Mouse (Mus musculus) mesoderm, embryonic 11.5 days (tissue): ENCODE results near the gene March6.

ENCODE experiments used
- DNase-seq: peaks from one replicate; pipeline ENCODE4 v3.0.0-alpha.2; 2012; ENCODE audit warnings: low read depth, low spot score

March6 gene

GRCm38 (mm10) chr15:31530659-31531445 lies at the start of gene March6:
Gene March6 (minus strand): TSS chr15:31531053.
- peak; percentile 94 for DNase-seq

DNA sequence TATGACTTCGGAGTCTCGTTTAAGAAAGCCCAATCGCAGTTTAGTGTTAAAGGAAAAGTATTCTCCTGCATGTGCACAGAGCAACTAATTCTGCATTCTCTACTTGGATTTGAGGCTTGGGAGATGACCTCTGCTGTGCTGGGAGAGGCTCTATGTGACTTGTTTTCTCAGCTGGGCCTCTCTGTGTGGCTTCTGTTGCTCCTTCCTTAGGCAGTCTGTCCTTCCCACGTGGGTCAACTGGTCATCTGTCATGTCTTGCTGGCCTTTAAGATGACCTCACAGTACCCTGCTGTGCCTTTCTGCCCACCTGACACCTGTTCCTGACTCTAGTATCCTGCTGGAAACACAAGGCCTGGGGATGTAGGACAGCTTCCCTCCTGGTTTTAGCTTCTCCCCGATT lies 45.2 kb upstream of the March6 start:
- peak; percentile 41 for DNase-seq

DNA sequence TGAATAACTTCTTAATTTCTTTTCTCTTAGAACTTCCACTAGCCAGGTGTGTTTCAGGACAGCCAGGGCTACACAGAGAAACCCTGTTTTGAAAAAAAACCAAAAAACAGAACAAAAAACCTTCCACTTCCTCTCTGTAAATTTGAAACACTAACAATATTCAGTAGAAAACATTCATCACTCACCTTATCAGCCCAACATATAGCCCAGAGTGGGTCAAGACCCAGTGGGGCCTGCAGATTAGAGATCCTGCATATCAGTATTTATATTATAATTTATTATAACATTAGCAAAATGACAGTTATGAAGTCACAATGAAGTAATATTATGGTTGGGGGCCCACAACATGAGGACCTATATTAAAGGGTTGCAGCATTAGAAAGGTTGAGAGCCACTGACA lies 42.8 kb upstream of the March6 start:
- no peak for DNase-seq

GRCm38 (mm10) chr15:31573287-31573686 lies 42.4 kb upstream of the March6 start:
- no peak for DNase-seq

DNA sequence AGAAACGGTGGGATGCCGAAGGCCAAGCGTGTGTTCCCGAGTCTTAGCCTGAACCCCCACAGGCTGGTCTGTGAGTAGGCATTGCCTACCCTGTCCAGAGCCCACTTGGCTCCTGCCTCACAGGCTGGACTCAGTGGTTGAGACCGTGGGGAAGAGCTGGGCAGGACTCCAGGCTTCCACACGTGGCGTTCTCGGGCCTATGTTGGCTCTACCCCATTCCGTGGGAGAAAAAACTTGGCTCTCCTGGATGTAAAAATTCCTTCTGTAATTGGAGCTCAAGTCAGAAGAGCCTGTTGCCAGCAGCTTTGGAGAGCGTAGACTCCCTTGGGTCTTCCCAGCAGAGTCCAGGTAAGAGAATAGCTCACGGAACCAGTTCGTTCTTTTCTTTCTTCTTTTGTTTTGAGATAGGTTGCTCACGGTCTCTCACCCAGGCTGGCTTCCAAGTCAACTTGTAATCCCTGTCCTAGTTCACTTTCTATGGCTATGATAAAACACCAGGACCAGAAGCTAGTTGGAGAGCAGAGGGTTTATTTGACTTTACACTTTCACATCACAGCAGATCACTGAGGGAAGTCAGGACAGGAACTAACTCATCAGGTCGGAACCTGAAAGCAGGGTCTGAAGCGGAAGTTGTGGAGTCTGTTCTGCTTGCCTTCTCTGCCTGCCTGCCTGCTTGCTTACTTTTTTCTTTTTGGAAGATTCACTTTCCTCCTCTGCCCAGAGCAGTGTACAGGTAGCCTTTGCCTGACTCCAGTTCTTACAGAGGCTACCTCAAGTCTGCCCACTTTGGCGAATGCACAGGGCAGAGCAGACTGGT lies 41.3 kb upstream of the March6 start:
- DNase-seq: no peak

GRCm38 (mm10) chr15:31570959-31571358 lies 40.1 kb upstream of the March6 start:
- no peak for DNase-seq

DNA sequence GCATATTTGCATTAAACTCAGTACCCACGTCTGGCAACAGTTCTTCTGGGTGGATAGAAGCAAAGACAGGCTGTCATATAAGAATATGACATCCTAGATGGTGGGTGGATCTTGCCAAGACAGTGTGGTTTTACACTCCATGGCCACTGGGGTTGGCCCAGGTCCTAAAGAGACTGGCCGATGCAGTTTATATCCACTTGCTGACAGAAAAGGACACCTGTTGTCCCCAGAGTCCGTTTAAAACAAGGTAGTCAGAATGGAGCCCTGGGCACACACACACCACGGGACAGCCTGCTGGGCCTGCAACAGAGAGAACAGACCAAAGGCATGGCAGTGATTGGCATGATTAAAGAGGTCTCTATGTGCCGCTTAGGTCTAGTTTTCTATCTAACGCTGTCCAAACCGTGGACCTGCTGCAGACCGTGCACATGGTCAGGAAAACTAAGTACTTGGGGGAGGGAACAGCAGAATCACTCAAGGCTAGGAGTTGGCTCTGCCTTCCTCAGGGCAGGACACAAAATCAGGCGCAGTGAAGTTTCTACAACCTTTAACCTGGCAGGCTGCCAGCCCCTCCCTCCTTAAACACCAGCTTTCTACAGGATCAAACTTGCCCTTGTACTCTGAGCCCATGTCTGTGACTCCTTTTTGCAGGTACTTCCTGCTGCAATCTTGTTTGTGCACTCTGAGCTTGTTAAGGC lies 38.6 kb upstream of the March6 start:
- no peak for DNase-seq

GRCm38 (mm10) chr15:31568581-31568996 lies 37.7 kb upstream of the March6 start:
- peak; percentile 55 for DNase-seq

GRCm38 (mm10) chr15:31567431-31567830 lies 36.6 kb upstream of the March6 start:
- no peak for DNase-seq

DNA sequence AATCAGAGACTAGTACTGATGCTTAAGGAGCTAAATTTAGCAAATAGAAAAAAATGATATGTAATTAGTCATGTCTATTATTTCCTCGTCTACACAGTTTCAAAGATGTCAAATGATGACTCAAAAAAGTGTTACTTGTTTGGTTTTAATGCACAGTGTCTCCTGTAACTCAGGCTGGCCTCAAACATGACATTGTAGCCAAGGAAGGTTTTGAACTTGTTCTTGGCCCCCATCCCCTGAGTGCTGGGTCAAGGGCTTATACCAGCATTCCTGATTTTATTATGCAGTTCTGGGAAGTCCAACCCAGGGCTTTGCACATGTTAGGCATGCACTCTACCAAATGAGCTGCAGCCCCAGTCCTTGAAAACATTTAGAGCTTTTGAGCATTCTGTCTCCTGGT lies 34.9 kb upstream of the March6 start:
- no peak for DNase-seq

GRCm38 (mm10) chr15:31565184-31565583 lies 34.3 kb upstream of the March6 start, which contains the start of gene Cmbl:
Gene Cmbl (plus strand): TSS chr15:31565389.
- DNase-seq: no peak

DNA sequence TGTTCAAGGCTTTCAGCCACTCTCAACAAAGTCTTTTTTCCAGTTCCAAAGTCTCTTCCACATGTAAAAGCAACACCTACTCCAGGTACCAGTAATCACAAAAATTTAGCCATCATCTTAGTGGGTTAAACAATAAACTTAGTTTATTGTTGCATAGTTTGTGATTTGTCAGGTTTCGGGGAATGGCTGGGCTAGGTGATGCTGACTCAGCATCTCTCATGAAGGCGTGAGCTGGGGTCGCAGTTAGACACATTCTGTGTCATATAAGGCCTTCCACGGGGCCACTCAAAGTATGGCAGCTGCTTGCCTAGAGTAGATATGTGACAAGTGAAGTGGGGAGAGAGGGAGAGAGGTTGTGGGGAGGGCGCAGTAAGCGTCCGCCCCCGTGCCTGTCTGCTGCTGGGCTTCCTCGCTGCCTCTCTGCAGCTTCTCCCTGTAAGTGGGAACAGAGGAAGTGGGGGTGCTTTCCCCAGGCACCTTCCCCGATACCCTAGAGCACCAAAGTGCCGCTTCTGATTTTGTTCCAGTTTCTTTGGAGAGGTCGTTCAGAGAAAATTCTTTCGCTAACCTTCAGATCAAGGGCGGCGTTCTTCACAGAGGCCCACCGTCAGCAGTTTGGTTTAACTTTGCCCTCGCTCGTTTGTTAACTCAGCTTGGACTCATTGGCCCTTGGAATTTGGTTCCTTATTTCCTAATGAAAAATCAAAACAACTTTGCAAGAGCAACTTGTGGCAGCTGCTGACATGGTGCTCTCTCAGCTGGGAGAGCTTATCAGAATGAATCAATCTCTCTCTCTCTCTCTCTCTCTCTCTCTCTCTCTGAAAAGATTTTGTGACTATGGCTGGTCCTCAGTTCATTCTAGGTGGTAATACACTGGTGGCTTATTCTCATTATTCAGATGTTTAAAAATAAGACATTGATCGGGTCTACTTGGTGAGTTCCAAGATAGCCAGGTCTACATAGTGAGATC lies 33.0 kb upstream of the March6 start:
- DNase-seq: no peak

- DNase-seq: no peak
Observed at GRCm38 (mm10) chr15:31562847-31563246, 32.0 kb upstream of the March6 start.

DNA sequence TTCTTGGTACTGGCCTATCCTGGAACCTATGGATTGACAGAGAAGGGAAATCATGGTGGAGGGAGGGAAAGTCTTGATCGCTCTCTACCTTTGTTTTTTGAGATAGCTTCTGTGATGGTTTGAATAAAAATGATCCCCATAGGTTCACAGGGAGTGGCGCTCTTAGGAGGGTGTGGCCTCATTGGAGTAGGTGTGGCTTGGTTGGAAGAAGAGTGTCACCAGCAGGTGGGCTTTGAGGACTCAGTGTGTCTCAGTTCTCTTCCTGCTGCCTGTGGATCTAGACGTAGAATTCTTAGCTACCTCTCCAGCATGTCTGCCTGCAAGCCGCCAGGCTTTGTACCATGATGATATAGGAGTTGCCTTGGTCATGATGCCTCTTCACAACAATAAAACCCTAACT lies 31.1 kb upstream of the March6 start:
- DNase-seq: no peak

DNA sequence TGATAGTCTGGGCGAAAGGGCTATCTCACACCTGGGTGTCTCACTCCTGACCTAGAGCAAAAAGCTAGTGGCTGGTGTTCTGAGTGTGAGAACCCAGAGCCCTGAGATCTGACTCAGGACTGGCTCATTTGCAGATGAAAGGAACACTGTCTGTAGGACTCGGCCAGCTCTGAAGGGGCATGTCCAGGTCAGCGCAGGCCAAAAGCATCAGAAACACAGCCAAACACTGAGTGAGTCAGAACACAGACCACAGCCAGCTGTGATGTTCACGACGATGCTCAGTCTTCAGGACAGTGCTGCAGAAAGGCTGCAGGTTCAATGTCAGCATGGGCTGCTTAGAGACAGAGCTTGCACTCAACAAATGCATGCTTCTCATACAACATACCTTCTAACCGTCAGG lies 30.5 kb upstream of the March6 start:
- DNase-seq: no peak

GRCm38 (mm10) chr15:31554855-31555254 lies 24.0 kb upstream of the March6 start:
- no peak for DNase-seq

DNA sequence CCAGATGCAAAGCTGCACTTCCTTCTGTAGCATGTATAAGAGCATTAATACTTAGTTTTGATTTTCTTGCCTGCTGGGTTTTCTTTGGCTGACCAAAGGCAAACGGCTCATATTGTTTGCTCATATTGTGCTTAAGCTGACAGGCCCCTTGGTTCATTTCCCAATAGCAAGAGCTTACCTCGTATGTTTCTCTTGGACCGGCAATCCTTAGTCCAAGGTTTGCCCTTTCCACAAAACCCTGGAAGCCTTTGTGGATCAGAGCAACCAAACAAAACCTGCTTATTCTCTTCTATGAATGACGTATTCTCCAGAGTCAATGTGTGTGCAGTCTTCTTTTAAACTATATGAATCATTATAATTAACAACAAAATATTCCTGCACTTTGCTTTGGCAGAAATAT lies 19.5 kb upstream of the March6 start:
- no peak for DNase-seq

DNA sequence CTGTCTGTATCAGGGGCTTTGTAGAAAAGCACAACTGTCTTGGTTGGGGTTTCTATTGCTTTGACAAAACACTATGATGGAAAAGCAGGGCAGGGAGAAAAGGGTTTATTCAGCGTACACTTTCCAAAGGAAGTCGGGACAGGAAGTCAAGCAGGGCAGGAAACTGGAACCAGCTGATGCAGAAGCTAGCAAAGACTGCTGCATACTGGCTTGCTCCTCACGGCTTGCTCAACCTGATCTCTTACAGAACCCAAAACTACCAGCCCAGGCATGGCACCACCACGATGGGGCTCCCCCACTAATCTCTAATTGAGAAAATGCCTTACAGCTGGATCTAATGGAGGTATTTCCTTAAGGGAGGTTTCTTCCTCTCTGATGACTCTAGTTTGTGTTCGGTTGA lies 16.6 kb upstream of the March6 start:
- DNase-seq: no peak

DNA sequence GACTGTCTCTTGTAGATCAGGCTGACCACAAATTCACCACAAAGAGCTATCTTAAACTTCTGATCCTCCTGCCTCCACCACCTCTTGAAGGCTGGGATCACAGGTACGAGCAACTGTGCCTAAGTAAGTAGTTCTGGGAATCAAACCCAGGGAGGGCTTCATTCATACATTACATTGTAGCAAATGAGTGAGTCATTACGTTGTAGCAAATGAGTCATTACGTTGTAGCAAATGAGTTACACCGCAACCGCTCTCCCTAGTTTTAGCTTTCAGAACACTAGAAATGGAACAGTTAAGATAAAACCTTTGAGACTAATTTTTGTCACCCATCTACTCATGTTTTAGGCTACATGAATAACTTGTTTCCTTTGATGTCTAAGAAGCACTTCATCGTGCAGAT lies 15.4 kb upstream of the March6 start:
- DNase-seq: no peak

DNA sequence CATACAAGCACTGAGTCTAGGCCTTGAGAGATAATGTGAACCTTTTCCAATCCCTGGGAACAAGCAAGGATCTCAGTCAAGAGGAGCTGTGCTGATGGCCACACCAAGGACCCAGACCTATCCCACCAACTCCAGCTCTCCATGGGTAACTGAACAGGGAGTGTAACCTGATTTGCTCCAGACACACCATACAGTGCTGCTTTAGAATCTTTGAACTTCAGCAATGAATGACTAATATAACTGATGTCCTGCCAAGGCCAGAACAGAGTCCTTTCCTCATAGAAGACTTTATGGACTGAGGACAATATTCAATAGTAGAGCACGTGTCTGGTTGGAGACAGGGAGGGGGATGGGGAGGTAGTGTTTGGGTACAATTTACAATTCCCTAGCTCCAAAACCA lies 14.2 kb upstream of the March6 start:
- DNase-seq: no peak

DNA sequence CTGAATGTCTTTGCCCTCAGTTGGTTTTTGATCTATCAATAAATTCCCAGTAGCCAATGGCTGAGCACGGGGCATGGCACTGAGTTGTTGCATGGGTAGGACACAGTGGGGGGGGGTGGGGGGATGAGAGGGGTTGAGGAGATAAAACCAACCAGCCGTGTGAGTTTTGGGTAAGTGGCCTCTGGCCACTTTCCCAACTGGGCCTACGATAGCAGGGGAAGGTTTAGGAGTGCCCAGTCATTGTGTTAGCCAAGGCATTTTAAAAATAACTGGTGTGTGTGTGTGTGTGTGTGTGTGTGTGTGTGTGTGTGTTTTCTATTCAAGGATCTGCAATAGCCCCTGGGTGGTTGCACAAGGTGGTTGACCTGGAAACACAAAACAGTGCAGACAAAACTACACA lies 12.4 kb upstream of the March6 start:
- DNase-seq: no peak
